ENCODE assay signal across 9 mouse cellular contexts in genomic region chr4:66524456-66524855, GRCm38 (mm10).
"Had no signal": no experiment of that assay in that cellular context is flagged by ENCODE, and none has a peak within 500 bp of the region (broad histone marks: within the 10 kb centered on the region; RNA-seq: fewer than 3 reads in every experiment).

No protein-coding gene starts in this region.

- DNase-seq: kidney, postnatal 10 days; kidney, postnatal 36 days; layer of hippocampus, postnatal 36 days; liver, embryonic 13.5 days; lung, adult 2 months; lung, postnatal 14 days; thymus, adult 2 months; thymus, postnatal 14 days; thymus, postnatal 4 days had no signal
